Mouse (Mus musculus): Measurements from ENCODE around the gene Cgnl1.

GRCm38 (mm10) chr9:71589771-71590170 lies 181.6 kb downstream of the Cgnl1 start:
- TF ChIP-seq CTCF (IDR thresholded peaks at IDR 0.05; ENCODE audit: borderline replicate concordance, insufficient read depth, low read depth, low read length), result no peak
- no peak for TF ChIP-seq POLR2A (IDR thresholded peaks at IDR 0.05; ENCODE audit: borderline replicate concordance, insufficient read depth, low read length)
